Mouse (Mus musculus): Measurements from ENCODE around the gene Ptges3l.

GRCm38 (mm10) chr11:101420148-101420547 is 5.0 kb downstream of the Ptges3l start:
- TF ChIP-seq CTCF (IDR thresholded peaks at IDR 0.05; ENCODE audit: low read depth, low read length) (no peak), GATA1 (IDR thresholded peaks at IDR 0.05; ENCODE audit: borderline replicate concordance, low read length) (no peak), TAL1 (conservative IDR thresholded peaks at IDR 0.05; ENCODE audit: low read depth, low read length) (no peak)

Measured in G1E (cell line).